Mouse (Mus musculus): Measurements from ENCODE around the gene Ccdc38.
"Not testable (repeated sequence)": the region's sequence is repeated elsewhere in the genome, so short reads cannot be mapped to it uniquely, and the experiment has no call there.

Ccdc38 gene

DNA sequence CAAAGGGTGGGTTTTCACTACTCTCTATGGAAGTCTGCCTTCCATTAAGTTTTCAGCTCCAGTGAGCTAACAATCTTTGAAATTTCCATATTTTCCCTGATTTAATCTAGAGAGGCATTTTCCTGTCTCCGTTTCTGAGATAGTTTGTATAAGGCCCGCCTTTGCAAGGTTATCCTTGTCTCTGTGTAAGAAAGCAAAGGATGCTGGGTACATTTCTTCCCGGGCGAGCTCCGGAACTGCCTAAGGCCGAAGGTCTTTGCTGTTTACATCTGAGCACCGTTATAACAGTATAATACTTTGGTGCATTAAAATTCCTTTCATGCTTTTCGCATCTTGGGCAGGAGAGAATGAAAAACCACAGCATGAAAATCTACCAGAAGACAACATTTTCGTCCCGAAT is 9.4 kb downstream of the Ccdc38 start:
- DNase-seq: no peak

- no peak for DNase-seq
Measured at GRCm38 (mm10) chr10:93552596-93552995, 12.2 kb downstream of the Ccdc38 start.

DNA sequence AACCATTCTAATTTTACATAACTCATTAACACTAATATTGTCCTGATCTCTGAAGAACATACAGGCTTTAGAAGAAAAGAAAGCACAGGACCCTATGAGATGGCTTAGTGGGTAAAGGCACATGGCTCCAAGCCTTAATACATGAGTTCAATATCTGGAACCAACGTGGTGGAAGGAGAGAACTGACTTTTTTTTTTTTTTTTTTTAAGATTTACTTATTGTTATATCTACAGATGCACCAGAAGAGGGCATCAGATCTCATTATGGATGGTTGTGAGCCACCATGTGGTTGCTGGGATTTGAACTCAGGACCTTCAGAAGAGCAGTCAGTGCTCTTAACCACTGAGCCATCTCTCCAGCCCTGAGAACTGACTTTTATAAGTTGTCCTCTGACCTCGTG is 17.5 kb downstream of the Ccdc38 start:
- not testable (repeated sequence) for DNase-seq

GRCm38 (mm10) chr10:93559786-93560185 is 19.4 kb downstream of the Ccdc38 start:
- DNase-seq: no peak

DNA sequence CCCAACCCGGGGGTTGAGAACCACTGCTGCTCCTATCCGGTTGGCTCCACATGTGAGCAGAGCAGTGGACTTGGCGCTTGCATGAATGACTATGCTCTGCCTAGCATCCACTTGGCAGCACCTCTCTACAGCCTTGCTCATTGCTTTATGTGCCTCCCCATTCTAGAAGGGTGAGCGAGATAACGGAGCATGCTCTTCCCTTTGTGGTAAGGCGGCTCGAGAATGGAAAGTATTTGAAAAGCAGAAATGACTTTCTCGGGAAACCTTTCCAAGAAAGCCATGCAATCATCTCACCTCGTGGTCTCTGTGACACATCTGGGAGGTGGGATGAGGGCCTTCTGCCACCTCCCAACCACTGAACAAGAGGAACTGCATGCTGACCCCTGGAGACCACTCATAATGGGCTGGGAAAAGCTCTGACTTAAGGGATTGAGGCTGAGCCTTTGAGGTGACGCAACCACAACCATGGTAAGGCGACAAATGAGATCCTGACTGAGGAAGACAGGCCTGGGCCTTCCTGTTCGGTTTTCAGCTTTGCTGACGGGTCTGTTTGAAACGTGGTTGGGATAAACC is 24.2 kb downstream of the Ccdc38 start:
- no peak for DNase-seq

DNA sequence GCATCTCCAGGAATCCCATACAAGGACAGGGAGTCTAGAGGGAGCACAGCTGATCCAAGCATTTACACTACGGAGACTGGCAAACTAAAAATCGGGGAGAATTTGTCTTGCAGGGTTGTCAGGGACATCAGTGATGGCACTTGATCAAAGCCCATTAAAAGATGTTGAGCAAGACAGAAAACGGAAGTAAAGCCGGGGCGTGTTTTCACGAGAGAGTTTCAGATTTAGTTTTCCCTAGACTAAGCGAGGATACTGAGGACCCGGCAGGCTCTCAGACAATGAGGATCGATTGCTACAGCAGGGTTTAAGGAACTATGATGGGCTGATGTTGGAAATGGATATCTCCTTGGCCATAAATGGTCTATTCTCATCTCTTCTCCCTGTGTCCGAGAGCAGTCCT is 26.6 kb downstream of the Ccdc38 start:
- DNase-seq: no peak

DNA sequence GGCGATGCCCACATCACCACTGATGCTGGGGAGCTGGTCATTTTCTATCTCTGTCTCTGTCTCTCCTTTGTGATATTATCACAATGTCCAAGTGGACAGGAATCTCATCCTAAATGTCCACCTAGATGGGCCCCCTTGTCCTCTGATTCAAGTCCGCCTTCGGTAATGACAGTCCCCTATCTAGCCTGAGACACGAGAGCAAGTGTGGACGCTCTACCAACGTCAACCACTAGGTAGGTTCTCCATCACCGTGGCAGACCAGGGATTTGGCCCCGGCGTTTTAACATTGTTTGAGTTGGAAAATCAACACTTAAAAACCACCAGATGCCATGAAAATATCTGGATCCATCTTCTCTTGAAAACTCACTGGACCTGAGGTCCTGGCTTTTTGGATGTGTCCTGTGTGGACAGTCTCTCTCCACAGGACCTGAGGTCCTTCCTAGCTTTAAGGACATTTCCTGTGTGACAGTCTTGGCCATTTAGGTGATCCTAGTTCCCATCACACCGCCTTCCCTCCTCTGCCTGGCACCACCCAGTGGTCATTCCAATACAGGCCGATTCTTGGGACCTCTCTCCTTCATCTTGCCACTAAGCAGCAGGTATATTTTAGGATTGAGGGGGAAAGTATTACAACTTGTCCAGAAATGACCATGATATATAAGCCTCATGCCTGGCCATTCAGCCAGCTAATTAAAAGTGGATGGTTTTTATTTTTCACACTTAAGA is 27.6 kb downstream of the Ccdc38 start:
- no peak for DNase-seq

DNA sequence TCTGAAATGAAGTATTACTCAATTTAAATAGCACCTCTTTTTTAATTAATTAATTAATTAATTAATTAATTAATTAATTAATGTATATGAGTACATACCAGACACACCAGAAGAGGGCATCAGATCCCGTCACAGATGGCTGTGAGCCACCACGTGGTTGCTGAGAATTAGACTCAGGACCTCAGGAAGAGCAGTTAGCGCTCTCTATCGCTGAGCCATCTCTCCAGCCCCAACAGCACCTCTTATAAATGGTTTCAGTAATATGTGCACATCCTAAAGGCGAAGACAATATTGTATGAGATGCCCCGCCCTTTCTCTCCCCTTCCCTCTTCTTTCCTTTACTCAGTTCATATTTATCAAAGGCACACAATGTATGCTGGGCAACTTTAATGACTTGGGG is 28.2 kb downstream of the Ccdc38 start:
- DNase-seq: no peak

GRCm38 (mm10) chr10:93572209-93572608 is 31.8 kb downstream of the Ccdc38 start:
- no peak for DNase-seq

DNA sequence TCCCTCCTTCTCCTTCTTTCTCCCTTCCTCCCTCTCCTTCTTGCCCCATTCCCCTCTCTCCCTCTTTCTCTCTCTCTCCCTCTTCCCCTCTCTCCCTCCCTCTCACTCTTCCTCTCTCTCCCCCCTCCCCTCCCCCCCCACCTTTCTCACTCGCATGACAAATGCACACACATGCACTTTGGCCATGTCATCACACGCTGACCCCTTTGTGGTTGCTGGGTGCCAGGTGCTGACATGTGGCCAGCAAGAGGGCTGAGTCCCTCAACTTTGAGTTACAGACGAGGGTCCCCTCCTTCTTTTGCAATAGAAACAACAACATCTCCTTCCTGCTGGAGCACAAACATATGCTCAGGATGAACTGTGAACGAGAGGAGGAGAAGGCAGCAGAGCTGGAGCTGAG is 34.5 kb downstream of the Ccdc38 start:
- DNase-seq: no peak

GRCm38 (mm10) chr10:93575960-93576359 is 35.5 kb downstream of the Ccdc38 start:
- no peak for DNase-seq

- DNase-seq: peak; percentile 81 to 89
Measured at GRCm38 (mm10) chr10:93577271-93577886, 36.9 kb downstream of the Ccdc38 start.

DNA sequence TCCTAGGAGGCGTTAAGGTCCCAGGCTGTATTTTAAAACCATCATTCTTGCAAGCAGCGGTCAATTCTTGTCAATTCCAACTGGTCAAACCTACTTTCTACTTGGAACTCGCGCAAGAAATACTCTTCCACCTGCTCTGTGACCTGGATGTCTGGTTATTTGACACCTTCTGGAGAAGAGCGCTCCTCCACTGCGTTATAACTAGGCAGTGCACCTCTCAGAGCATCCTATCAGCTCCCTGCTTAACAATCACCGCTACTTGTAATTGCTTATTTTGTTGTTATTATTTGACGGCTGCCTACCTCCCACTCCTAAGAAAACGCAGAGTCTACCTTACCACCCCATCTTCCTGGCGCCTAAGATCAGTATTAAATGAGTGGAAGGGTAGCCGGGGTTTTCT is 48.4 kb downstream of the Ccdc38 start:
- DNase-seq: peak in 1 of 2 experiments; percentile 28

- DNase-seq: peak; percentile 95 to 97
Measured at GRCm38 (mm10) chr10:93589281-93589848, 48.9 kb downstream of the Ccdc38 start, which contains the start of gene Snrpf. Gene Snrpf (minus strand): TSS chr10:93589706.

DNA sequence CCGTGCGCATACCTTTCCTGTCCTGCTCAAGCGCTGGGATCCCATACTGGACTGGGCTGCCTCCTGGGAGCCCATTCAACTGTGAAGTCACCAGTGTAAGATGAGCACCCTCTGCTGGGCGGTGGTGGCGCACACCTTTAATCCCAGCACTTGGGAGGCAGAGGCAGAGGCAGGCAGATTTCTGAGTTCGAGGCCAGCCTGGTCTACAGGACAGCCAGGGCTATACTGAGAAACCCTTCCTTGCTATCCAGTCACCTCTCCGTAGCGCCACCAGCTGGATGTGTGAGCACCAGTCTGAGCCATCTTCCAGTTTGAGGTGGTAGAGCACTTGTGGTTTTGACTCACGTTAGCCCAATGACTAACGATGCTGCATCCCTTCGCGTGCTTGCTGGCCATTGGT is 52.0 kb downstream of the Ccdc38 start:
- DNase-seq: peak in 1 of 2 experiments; percentile 38

DNA sequence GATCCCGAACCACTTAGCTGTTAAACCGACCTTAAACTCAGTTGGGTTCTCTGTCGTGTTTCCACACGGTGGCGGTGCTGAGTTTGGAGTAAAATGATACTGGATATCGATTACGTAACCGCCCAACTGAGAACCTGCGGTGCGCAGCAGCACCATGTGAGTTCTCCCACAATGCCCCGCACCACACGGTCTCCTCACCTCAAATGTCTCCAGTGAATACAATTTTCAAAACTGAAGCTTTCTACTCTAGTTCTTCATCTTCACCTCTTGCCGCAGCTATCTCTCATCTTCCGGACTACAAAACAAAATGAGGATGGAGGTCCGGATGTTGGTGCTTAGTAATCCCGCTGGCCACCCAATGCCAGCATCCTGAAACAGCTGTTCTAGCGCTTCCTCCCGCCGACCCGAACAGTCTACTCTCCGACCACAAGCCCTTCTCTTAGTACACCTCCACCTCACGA is 53.6 kb downstream of the Ccdc38 start:
- peak; percentile 93 to 96 for DNase-seq

DNA sequence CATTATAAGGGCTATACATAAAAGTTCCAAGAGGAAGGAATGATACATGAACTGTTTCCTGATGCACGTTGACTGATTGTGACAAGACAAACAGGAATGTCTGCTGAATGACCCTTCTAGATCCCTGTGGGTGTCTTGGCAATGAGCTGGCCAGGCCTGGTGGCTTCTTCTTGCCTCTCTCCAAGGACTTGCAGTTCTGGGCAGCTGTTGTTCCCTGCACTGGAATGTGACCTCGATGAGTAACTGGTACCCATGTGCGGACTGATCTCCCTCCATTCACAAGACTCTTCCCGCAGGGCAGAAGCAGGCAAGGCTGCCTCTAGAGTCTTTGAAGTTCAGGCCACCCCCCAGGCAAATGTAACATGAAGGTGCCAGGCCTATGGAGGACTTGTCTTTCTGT is 55.4 kb downstream of the Ccdc38 start:
- DNase-seq: no peak

GRCm38 (mm10) chr10:93596641-93597040 is 56.2 kb downstream of the Ccdc38 start:
- no peak for DNase-seq

- no peak for DNase-seq
Measured at GRCm38 (mm10) chr10:93602309-93602708, 61.9 kb downstream of the Ccdc38 start.

DNA sequence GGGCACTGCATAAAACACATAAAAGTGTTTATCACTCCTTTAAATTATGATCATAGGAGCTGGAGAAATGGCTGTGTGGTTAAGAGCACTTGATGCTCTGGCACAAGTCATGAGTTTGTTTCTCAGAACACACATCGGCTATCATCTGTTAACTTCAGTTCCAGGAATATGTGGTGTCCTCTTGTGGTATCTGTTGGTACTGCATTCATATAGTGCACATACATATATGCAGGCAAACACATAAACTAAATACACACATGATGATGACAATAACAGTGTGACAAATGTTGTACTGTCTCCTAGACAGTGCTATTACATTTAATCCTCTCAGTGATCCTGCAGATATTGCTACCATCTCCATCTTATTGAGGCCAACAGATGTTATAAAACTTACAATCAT is 62.8 kb downstream of the Ccdc38 start:
- DNase-seq: no peak

DNA sequence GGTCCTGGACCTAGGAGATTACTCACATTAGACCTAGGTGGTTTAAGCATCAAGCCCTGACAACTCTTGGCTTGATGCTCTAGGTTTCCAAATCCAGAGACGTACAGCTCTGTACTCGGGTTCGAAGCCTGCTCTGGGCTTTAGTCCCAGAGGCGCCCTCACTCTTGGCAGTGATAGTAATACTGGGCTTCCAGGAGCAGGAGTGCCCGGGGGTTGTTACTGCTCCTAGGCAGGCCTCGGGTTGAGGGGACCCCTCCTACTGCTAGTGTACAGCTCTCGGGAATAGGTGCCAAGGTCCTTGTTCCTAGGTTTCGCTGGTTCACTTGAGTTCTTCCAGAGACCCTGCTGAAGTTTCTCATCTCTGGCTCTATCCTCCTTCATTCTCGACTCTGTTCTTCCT is 65.9 kb downstream of the Ccdc38 start:
- DNase-seq: no peak

DNA sequence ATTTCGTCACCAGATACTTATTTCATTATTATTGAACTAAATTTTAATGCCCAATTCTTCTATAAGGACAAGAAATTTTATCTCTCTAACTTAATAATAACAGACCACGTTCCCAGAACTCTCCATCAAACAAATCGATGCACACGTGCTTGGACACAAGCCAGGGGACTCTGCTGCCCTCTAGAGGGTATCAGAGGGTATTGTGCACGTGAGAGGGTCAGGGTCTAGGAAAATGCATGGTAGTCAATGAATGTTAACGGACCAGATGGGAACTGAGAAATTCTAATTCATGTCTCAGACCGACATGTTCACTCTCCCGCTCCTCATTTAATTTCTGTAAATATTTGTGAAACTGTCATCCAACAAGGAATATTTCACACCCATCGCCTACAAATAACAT is 67.6 kb downstream of the Ccdc38 start:
- peak in 1 of 2 experiments; percentile 53 for DNase-seq

- DNase-seq: no peak
Measured at GRCm38 (mm10) chr10:93609236-93609635, 68.8 kb downstream of the Ccdc38 start.

DNA sequence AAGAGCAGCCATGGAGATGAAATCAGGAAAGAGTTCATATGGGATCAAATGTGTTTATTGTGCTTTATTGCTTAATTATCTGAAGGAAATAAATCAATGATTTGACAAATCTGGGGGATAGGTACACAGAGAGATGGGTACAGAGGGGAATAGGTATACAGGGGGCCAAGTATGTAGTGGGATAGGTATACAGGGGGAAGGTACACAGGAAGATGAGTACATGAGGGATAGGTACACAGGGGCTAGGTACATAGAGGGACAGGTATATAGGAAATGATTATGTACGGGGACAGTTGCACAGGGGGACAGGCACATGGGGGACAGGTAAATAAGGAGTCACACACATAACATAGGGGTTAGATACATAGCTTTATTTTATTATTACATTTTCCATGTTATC is 70.5 kb downstream of the Ccdc38 start:
- DNase-seq: no peak
